Mouse (Mus musculus): ENCODE measurements around the gene Slc25a43. TPM values are rescaled to one million over a fixed set of nuclear protein-coding genes. Genes with fewer than 3 reads are reported as not detected.

Gene Slc25a43
- 1 to 10 TPM in 1 of 2 experiments, not detected in 1; 1.4 TPM for total RNA-seq (2023)

DNA sequence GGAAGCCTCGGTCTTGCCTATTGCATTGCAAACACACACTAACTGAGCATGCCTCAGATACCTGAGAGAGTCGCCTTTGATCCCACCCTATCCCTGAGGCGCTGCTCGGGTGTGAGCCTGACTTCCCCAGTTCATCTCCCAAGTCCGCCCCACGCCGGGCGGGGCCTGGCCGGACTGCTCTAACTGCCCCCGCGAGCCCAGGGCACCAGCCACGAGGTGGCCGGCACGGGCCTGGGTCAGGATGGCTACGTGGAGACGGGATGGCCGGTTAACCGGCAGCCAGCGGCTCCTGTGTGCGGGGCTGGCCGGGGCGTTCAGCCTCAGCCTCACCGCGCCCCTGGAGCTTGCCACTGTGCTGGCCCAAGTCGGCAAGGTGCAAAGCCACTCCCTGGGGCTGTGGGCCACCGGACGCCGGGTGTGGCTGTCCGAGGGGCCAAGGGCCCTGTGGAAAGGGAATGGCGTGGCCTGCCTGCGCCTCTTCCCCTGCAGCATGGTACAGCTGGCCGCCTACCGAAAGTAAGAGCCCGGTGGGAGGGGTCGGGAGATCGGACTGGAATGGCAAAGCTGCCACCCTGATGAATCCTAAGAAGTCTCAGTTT, at the start of gene Slc25a43:
Slc25a43 (plus strand) TSS at position 157 of the 599 bp plus-strand sequence.

DNA sequence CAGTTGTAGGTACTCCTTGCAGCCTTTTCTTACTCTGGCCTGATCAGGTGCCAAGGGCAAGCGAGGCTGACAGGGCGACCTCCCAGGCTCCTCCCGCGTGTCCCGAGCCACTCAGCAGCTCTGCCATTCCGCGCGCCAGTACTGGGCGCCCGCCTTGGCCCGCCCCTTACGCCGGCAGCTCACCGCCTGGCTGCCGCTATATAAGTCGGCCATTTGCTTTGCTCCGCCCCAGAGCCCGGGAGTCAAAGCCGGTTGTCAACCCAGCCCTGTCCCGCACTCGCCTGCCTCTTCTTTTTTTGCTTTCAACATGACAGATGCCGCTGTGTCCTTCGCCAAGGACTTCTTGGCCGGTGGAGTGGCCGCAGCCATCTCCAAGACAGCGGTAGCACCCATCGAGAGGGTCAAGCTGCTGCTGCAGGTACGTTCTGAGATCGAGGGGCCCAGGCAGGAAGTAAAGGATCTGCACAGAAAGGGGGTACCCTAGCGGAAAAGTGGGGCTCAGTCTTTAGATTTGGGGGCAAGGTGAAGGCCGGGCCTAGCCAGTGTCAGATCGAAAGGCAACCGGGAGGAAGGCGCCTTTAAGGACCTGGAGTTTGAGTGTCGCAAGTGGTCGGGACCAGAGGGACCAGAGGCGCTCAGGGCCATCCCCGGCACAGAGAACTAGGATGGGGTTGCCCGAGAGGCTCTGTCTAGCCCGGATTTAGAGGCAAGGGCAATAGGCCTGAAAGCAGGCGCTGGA, 52.1 kb downstream of the Slc25a43 start, which contains the start of gene Slc25a5:
Slc25a5 (plus strand) TSS at position 228 of the 739 bp plus-strand sequence.

Other genes with a start within 250 kb of the Slc25a43 start
- gene Pgrmc1, start 145.5 kb upstream of the Slc25a43 start, total RNA-seq (2023): 10 to 100 TPM; 33.8 to 35.1 TPM
- gene Akap17b, start 98.3 kb upstream of the Slc25a43 start, total RNA-seq (2023): 1 to 10 TPM; 3.6 to 4.6 TPM
- gene Slc25a5, start 52.0 kb downstream of the Slc25a43 start, total RNA-seq (2023): 100 to 1,000 TPM; 308 to 339 TPM
- 10 to 100 TPM; 67.4 to 81.5 TPM for gene Ube2a, start 130.2 kb downstream of the Slc25a43 start, total RNA-seq (2023)
- 10 to 100 TPM; 35.8 to 44.4 TPM for gene C330007P06Rik, start 130.5 kb downstream of the Slc25a43 start, total RNA-seq (2023)
- gene Nkrf, start 159.2 kb downstream of the Slc25a43 start, total RNA-seq (2023): 10 to 100 TPM; 13.0 to 13.3 TPM
- gene Sept6, start 248.1 kb downstream of the Slc25a43 start, total RNA-seq (2023): 100 to 1,000 TPM; 100 to 126 TPM

Measured in B cell, adult 67 days (primary cell).